Mouse (Mus musculus): ENCODE data around the gene Nsfl1c. TPM values are rescaled to one million over a fixed set of nuclear protein-coding genes. Genes with fewer than 3 reads are reported as not detected.

Gene Nsfl1c
- polyA plus RNA-seq, 1 experiment from 2014 or later = 100 TPM

GRCm38 (mm10) chr2:151512199-151512598 is 18.2 kb downstream of the Nsfl1c start:
- H3K36me3 ChIP-seq (ENCODE audit: insufficient read depth, low read length) = peaks cover 26% of the 10 kb centered on the region

GRCm38 (mm10) chr2:151513525-151514285 is 19.7 kb downstream of the Nsfl1c start:
- Histone ChIP-seq H3K27me3 (replicated peaks; ENCODE audit: insufficient read depth, low read length) (no peaks in the 10 kb centered on the region), H3K9ac (replicated peaks; ENCODE audit: low read depth) (no peak overlapping the region), H3K4me2 (replicated peaks; ENCODE audit: low read depth, low read length) (no peak overlapping the region), H3K36me3 (ENCODE audit: insufficient read depth, low read length) (peaks cover 18% of the 10 kb centered on the region), H3K4me1 (ENCODE audit: insufficient read depth, low read depth, low read length) (no peaks in the 10 kb centered on the region), H3K9me3 (ENCODE audit: low read length) (no peaks in the 10 kb centered on the region), H3K4me3 (ENCODE audit: low read depth, low read length) (no peak overlapping the region), H3K27ac (ENCODE audit: low read length) (no peak overlapping the region)
- TF ChIP-seq CTCF (IDR thresholded peaks at IDR 0.05) (peak; percentile 60), EP300 (IDR thresholded peaks at IDR 0.05) (no peak)
- 75% methylated on average over 3 of the region's 3 CpGs for WGBS
- ATAC-seq (peak; percentile 40), DNase-seq (ENCODE audit: low spot score) (peak; percentile 24)

More at GRCm38 (mm10) chr2:151512199-151512598, 18.2 kb downstream of the Nsfl1c start:
- Histone ChIP-seq H3K9me3 (ENCODE audit: low read length) (no peaks in the 10 kb centered on the region), H3K27ac (ENCODE audit: low read length) (no peak overlapping the region), H3K27me3 (replicated peaks; ENCODE audit: insufficient read depth, low read length) (no peaks in the 10 kb centered on the region), H3K9ac (replicated peaks; ENCODE audit: low read depth) (no peak overlapping the region), H3K4me1 (ENCODE audit: insufficient read depth, low read depth, low read length) (no peaks in the 10 kb centered on the region), H3K4me2 (replicated peaks; ENCODE audit: low read depth, low read length) (no peak overlapping the region), H3K4me3 (ENCODE audit: low read depth, low read length) (no peak overlapping the region)
- ATAC-seq = peak; percentile 25; the same call in 1 of the 2 replicates
- TF ChIP-seq EP300 (IDR thresholded peaks at IDR 0.05) = no peak
- no peak for TF ChIP-seq CTCF (IDR thresholded peaks at IDR 0.05)
- peak; percentile 52 for DNase-seq (ENCODE audit: low spot score)

- ATAC-seq (no peak), DNase-seq (ENCODE audit: low spot score) (no peak)
- Histone ChIP-seq H3K9me3 (ENCODE audit: low read length) (no peaks in the 10 kb centered on the region), H3K27me3 (replicated peaks; ENCODE audit: insufficient read depth, low read length) (no peaks in the 10 kb centered on the region), H3K4me3 (ENCODE audit: low read depth, low read length) (no peak overlapping the region), H3K27ac (ENCODE audit: low read length) (no peak overlapping the region), H3K4me1 (ENCODE audit: insufficient read depth, low read depth, low read length) (no peaks in the 10 kb centered on the region), H3K9ac (replicated peaks; ENCODE audit: low read depth) (no peak overlapping the region), H3K36me3 (ENCODE audit: insufficient read depth, low read length) (no peaks in the 10 kb centered on the region; the same call in 1 of the 2 replicates), H3K4me2 (replicated peaks; ENCODE audit: low read depth, low read length) (no peak overlapping the region)
- TF ChIP-seq EP300 (IDR thresholded peaks at IDR 0.05) (no peak), CTCF (IDR thresholded peaks at IDR 0.05) (peak; percentile 52)
- WGBS = 88% methylated on average over 2 of the region's 2 CpGs
Measured at GRCm38 (mm10) chr2:151519000-151519399, 25.0 kb downstream of the Nsfl1c start.

GRCm38 (mm10) chr2:151524324-151525041 is 30.5 kb downstream of the Nsfl1c start:
- Histone ChIP-seq H3K36me3 (ENCODE audit: insufficient read depth, low read length) (no peaks in the 10 kb centered on the region), H3K4me3 (ENCODE audit: low read depth, low read length) (no peak overlapping the region), H3K4me1 (ENCODE audit: insufficient read depth, low read depth, low read length) (0 out of 2 replicates have a peak, but pooled peaks cover 3% of the 10 kb centered on the region), H3K9me3 (ENCODE audit: low read length) (no peaks in the 10 kb centered on the region), H3K27ac (ENCODE audit: low read length) (no peak overlapping the region), H3K4me2 (replicated peaks; ENCODE audit: low read depth, low read length) (no peak overlapping the region), H3K27me3 (replicated peaks; ENCODE audit: insufficient read depth, low read length) (no peaks in the 10 kb centered on the region), H3K9ac (replicated peaks; ENCODE audit: low read depth) (no peak overlapping the region)
- DNase-seq (ENCODE audit: low spot score) (no peak), ATAC-seq (no peak)
- TF ChIP-seq CTCF (IDR thresholded peaks at IDR 0.05) (no peak), EP300 (IDR thresholded peaks at IDR 0.05) (no peak)
- WGBS = 36% methylated on average over 4 of the region's 4 CpGs

GRCm38 (mm10) chr2:151525520-151525919 is 31.5 kb downstream of the Nsfl1c start:
- DNase-seq (ENCODE audit: low spot score) = no peak
- ATAC-seq = no peak
- TF ChIP-seq CTCF (IDR thresholded peaks at IDR 0.05) (no peak), EP300 (IDR thresholded peaks at IDR 0.05) (no peak)
- Histone ChIP-seq H3K9me3 (ENCODE audit: low read length) (no peaks in the 10 kb centered on the region), H3K27ac (ENCODE audit: low read length) (no peak overlapping the region), H3K4me3 (ENCODE audit: low read depth, low read length) (no peak overlapping the region), H3K27me3 (replicated peaks; ENCODE audit: insufficient read depth, low read length) (no peaks in the 10 kb centered on the region), H3K4me1 (ENCODE audit: insufficient read depth, low read depth, low read length) (peaks cover 3% of the 10 kb centered on the region; the same call in 1 of the 2 replicates), H3K36me3 (ENCODE audit: insufficient read depth, low read length) (no peaks in the 10 kb centered on the region), H3K9ac (replicated peaks; ENCODE audit: low read depth) (no peak overlapping the region), H3K4me2 (replicated peaks; ENCODE audit: low read depth, low read length) (no peak overlapping the region)
- 62% methylated on average over 2 of the region's 2 CpGs for WGBS

GRCm38 (mm10) chr2:151528066-151528465 is 34.1 kb downstream of the Nsfl1c start:
- Histone ChIP-seq H3K4me1 (ENCODE audit: insufficient read depth, low read depth, low read length) (peaks cover 3% of the 10 kb centered on the region; the same call in 1 of the 2 replicates), H3K4me2 (replicated peaks; ENCODE audit: low read depth, low read length) (no peak overlapping the region)
- WGBS = 83% methylated on average over 1 of the region's 1 CpGs

More at GRCm38 (mm10) chr2:151528066-151528465, 34.1 kb downstream of the Nsfl1c start:
- DNase-seq (ENCODE audit: low spot score) = no peak
- TF ChIP-seq EP300 (IDR thresholded peaks at IDR 0.05) = no peak
- TF ChIP-seq CTCF (IDR thresholded peaks at IDR 0.05) = no peak
- no peaks in the 10 kb centered on the region for H3K36me3 ChIP-seq (ENCODE audit: insufficient read depth, low read length)
- no peak overlapping the region for H3K4me3 ChIP-seq (ENCODE audit: low read depth, low read length)
- no peaks in the 10 kb centered on the region for H3K27me3 ChIP-seq (replicated peaks; ENCODE audit: insufficient read depth, low read length)
- no peak overlapping the region for H3K9ac ChIP-seq (replicated peaks; ENCODE audit: low read depth)
- no peak for ATAC-seq
- H3K9me3 ChIP-seq (ENCODE audit: low read length) = no peaks in the 10 kb centered on the region
- no peak overlapping the region for H3K27ac ChIP-seq (ENCODE audit: low read length)

All from lung, postnatal 0 days (tissue).